Comparison of ENCODE assay signal across 25 mouse cellular contexts in the genomic region with DNA sequence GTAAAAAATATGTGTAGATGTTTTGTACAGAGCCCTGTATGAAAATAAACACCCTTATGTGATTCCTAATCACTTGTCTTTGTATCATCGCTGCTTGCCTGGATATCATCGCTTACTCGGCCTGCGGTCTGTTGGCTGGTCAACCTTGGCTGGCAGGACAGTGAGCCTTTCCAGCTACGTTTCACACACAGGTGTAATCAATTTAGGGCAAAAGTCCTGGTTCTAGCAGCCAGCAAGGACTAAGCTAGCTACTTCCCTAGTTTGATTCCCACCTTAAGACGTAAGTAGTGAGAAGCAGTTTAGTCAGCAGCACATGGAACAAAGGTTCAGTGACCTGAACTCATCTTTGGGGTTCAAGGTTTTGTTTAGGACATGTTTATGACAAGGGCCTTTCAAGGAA. TPM values are rescaled to one million over a fixed set of nuclear protein-coding genes. Genes with fewer than 3 reads are reported as not detected.
DNase-seq lines count a peak whose midpoint lies in the region; ATAC-seq and TF ChIP-seq lines count a peak whose summit lies in the region.
"Had no signal": no experiment of that assay in that cellular context is flagged by ENCODE, and none has a peak within 500 bp of the region (broad histone marks: within the 10 kb centered on the region; RNA-seq: fewer than 3 reads in every experiment).

No protein-coding gene starts in this region.

- peaks cover 91% of the 10 kb centered on the region for H3K36me3 ChIP-seq in intestine, postnatal 0 days (ENCODE audit: control insufficient read depth, insufficient read depth)
- H3K36me3 ChIP-seq in intestine, embryonic 16.5 days (ENCODE audit: control insufficient read depth, insufficient read depth, low read length) = peaks cover 42% of the 10 kb centered on the region
- H3K36me3 ChIP-seq in liver, adult 2 months (ENCODE audit: control insufficient read depth, insufficient read depth, low read length) = peaks cover 18% of the 10 kb centered on the region
- peaks cover 99% of the 10 kb centered on the region for H3K36me3 ChIP-seq in liver, embryonic 12.5 days
- peaks cover 0 to 14% of the 10 kb centered on the region in 2 experiments; a peak in 2 of 4 replicates for H3K36me3 ChIP-seq in MEL (ENCODE audit: control insufficient read depth in 1 of 2, insufficient read depth in 2 of 2, low read length in 2 of 2)

- TF ChIP-seq CTCF in intestine, postnatal 0 days (IDR thresholded peaks at IDR 0.05; ENCODE audit: low read depth) = no peak
- no peak for TF ChIP-seq CTCF in liver, adult 2 months (IDR thresholded peaks at IDR 0.05; ENCODE audit: low read depth, low read length)
- no peak for TF ChIP-seq CTCF in MEL (IDR thresholded peaks at IDR 0.05 in 2 of 3, conservative IDR thresholded peaks at IDR 0.05 in 1 of 3; ENCODE audit: control insufficient read depth in 1 of 3, insufficient read depth in 1 of 3, low read depth in 2 of 3, low read length in 3 of 3, poor library complexity in 1 of 3, severe bottlenecking in 1 of 3)

- no peaks in the 10 kb centered on the region for H3K27me3 ChIP-seq in intestine, postnatal 0 days (replicated peaks; ENCODE audit: control insufficient read depth, insufficient read depth, low read length)
- H3K27me3 ChIP-seq in intestine, embryonic 16.5 days (replicated peaks; ENCODE audit: control insufficient read depth, insufficient read depth, low read length) = no peaks in the 10 kb centered on the region
- H3K27me3 ChIP-seq in liver, adult 2 months (ENCODE audit: control insufficient read depth, insufficient read depth, low read length) = no peaks in the 10 kb centered on the region
- H3K27me3 ChIP-seq in liver, embryonic 12.5 days (replicated peaks) = no peaks in the 10 kb centered on the region
- H3K27me3 ChIP-seq in MEL (ENCODE audit: control insufficient read depth in 1 of 2, insufficient read depth in 2 of 2, low read length in 2 of 2) = no peaks in the 10 kb centered on the region
- H3K27me3 ChIP-seq: CH12.LX, Patski had no signal

- H3K27ac ChIP-seq in intestine, postnatal 0 days (ENCODE audit: low read depth, low read length) = 0 out of 2 replicates have a peak overlapping the region, but pooled peaks have one; percentile 4
- no peak overlapping the region for H3K27ac ChIP-seq in intestine, embryonic 16.5 days (ENCODE audit: low read length)
- no peak overlapping the region for H3K27ac ChIP-seq in liver, adult 2 months (replicated peaks; ENCODE audit: insufficient read depth, low read depth, low read length)
- H3K27ac ChIP-seq in liver, embryonic 12.5 days = no peak overlapping the region
- no peak overlapping the region for H3K27ac ChIP-seq in MEL (ENCODE audit: control insufficient read depth, low read depth, low read length)

- WGBS in intestine, postnatal 0 days = 77% methylated on average over 6 of the region's 6 CpGs
- 89% methylated on average over 6 of the region's 6 CpGs for WGBS in intestine, embryonic 16.5 days
- 27% methylated on average over 6 of the region's 6 CpGs for WGBS in liver, adult 2 months
- WGBS in liver, embryonic 12.5 days (ENCODE audit: insufficient replicate concordance) = 89% methylated on average over 6 of the region's 6 CpGs

- TF ChIP-seq RAD21 in MEL (IDR thresholded peaks at IDR 0.05; ENCODE audit: low read depth, low read length) = no peak

- no peaks in the 10 kb centered on the region for H3K9me3 ChIP-seq in intestine, postnatal 0 days (ENCODE audit: control insufficient read depth)
- no peaks in the 10 kb centered on the region for H3K9me3 ChIP-seq in intestine, embryonic 16.5 days (ENCODE audit: control insufficient read depth, low read length)
- no peaks in the 10 kb centered on the region for H3K9me3 ChIP-seq in liver, embryonic 12.5 days (replicated peaks)
- no peaks in the 10 kb centered on the region for H3K9me3 ChIP-seq in MEL (replicated peaks; ENCODE audit: insufficient read depth, low read length)
- H3K9me3 ChIP-seq: G1E had no signal

- H3K4me3 ChIP-seq in intestine, postnatal 0 days (ENCODE audit: low read depth, low read length) = no peak overlapping the region
- H3K4me3 ChIP-seq in intestine, embryonic 16.5 days (ENCODE audit: low read length) = no peak overlapping the region
- no peak overlapping the region for H3K4me3 ChIP-seq in liver, adult 2 months (ENCODE audit: insufficient read depth, low read depth, low read length)
- H3K4me3 ChIP-seq in liver, embryonic 12.5 days = no peak overlapping the region
- H3K4me3 ChIP-seq in MEL (ENCODE audit: control insufficient read depth in 1 of 2, insufficient read depth in 1 of 2, low read depth in 2 of 2, low read length in 2 of 2) = no peak overlapping the region

- no peak for ATAC-seq in intestine, postnatal 0 days
- no peak for ATAC-seq in intestine, embryonic 16.5 days
- no peak for ATAC-seq in liver, embryonic 12.5 days
- ATAC-seq in erythroblast, adult 5-6 weeks (replicated peaks; ENCODE audit: low FRiP score, poor library complexity, severe bottlenecking) = no peak
- ATAC-seq: activated CD4-positive, CD25-positive, alpha-beta regulatory T cell, adult 4 months; CD4-positive, CD25-positive, alpha-beta regulatory T cell, adult 4 months; Patski had no signal

- no peaks in the 10 kb centered on the region for H3K79me2 ChIP-seq in liver, adult 2 months (ENCODE audit: control insufficient read depth, insufficient read depth, low read length)
- no peaks in the 10 kb centered on the region for H3K79me2 ChIP-seq in MEL (ENCODE audit: control insufficient read depth, insufficient read depth, low read length, poor library complexity)

- no peak for TF ChIP-seq POLR2A in liver, adult 2 months (IDR thresholded peaks at IDR 0.05; ENCODE audit: extremely low read depth, insufficient read depth, low read length)
- no peak; a peak in 1 of 4 replicates for TF ChIP-seq POLR2A in MEL (IDR thresholded peaks at IDR 0.05; ENCODE audit: control insufficient read depth in 1 of 2, insufficient read depth in 1 of 2, low read depth in 1 of 2, low read length in 2 of 2, poor library complexity in 1 of 2)

- no peaks in the 10 kb centered on the region for H3K4me1 ChIP-seq in intestine, postnatal 0 days (replicated peaks; ENCODE audit: control insufficient read depth, insufficient read depth, low read length)
- H3K4me1 ChIP-seq in intestine, embryonic 16.5 days (ENCODE audit: control insufficient read depth, insufficient read depth, low read length) = no peaks in the 10 kb centered on the region
- peaks cover 8% of the 10 kb centered on the region; the same call in 1 of the 2 replicates for H3K4me1 ChIP-seq in liver, adult 2 months (ENCODE audit: control insufficient read depth, insufficient read depth, low read length)
- no peaks in the 10 kb centered on the region for H3K4me1 ChIP-seq in liver, embryonic 12.5 days
- H3K4me1 ChIP-seq in MEL (ENCODE audit: control insufficient read depth in 1 of 2, insufficient read depth in 2 of 2, low read length in 2 of 2) = no peaks in the 10 kb centered on the region

- H3K9ac ChIP-seq in intestine, postnatal 0 days (ENCODE audit: low read depth, low read length) = no peak overlapping the region
- H3K9ac ChIP-seq in intestine, embryonic 16.5 days (ENCODE audit: low read depth, low read length) = no peak overlapping the region
- H3K9ac ChIP-seq in liver, adult 2 months (ENCODE audit: low read depth, low read length) = no peak overlapping the region
- no peak overlapping the region for H3K9ac ChIP-seq in liver, embryonic 12.5 days
- H3K9ac ChIP-seq in MEL (ENCODE audit: control insufficient read depth, low read depth, low read length, poor library complexity, severe bottlenecking) = no peak overlapping the region

- TF ChIP-seq EP300 in MEL (IDR thresholded peaks at IDR 0.05; ENCODE audit: low read depth in 1 of 2, low read length in 2 of 2) = no peak

- DNase-seq in liver, adult 2 months (ENCODE audit: extremely low read depth, low read depth, low spot score) = peak; percentile 77
- no peak for DNase-seq in MEL (ENCODE audit: low read depth, low spot score)
- peak; percentile 21 for DNase-seq in adipocyte (ENCODE audit: low spot score)
- no peak for DNase-seq in MN1 (ENCODE audit: low spot score)
- DNase-seq: adrenal gland, adult 2 months; adrenal gland, adult 8-10 months; adrenal gland, postnatal 10 days; adrenal gland, postnatal 14 days; adrenal gland, postnatal 25 days; adrenal gland, postnatal 36 days; B cell, adult 2 months; cerebellum, adult 11 months; cerebellum, adult 11-12 months; cerebellum, adult 18-20 months; cerebellum, adult 2 months; cerebellum, adult 8-10 months had no signal

- H3K4me2 ChIP-seq in intestine, postnatal 0 days (replicated peaks; ENCODE audit: low read depth) = no peak overlapping the region
- no peak overlapping the region for H3K4me2 ChIP-seq in intestine, embryonic 16.5 days (ENCODE audit: low read depth, low read length)
- H3K4me2 ChIP-seq in liver, embryonic 12.5 days = no peak overlapping the region

RNA-seq across cellular contexts. Expression of gene Rbck1, which starts 18.5 kb away (rescaled TPM):
- polyA plus RNA-seq in intestine, postnatal 0 days (2015; fragmentation: Nextera tagmentation; extraction: Ambion mirVana) = 44.9 and 50.3 TPM in 2 replicates
- 82.5 and 83.2 TPM in 2 replicates for polyA plus RNA-seq in intestine, embryonic 16.5 days (2015; fragmentation: Nextera tagmentation; extraction: Ambion mirVana)
- 43.4 and 47.7 TPM in 2 replicates for total RNA-seq in liver, adult 2 months (2014; rRNA removed)
- 92.8 and 107 TPM in 2 replicates for polyA plus RNA-seq in liver, adult 2 months (2012; rRNA removed)
- polyA plus RNA-seq in liver, embryonic 12.5 days (2016; fragmentation: Nextera tagmentation; extraction: Ambion mirVana) = 67.4 and 69.6 TPM in 2 replicates
- total RNA-seq in MEL (2012; rRNA removed) = 84.9 and 90.9 TPM in 2 replicates
- 100 to 1,000 TPM in 1 of 2 experiments, 10 to 100 TPM in 1; 92.1 to 162 TPM for polyA plus RNA-seq in MEL (2012; ENCODE audit: insufficient read depth in 1 of 2, insufficient read length in 2 of 2, low read depth in 1 of 2, low replicate concordance in 2 of 2, missing spikeins in 1 of 2)
- total RNA-seq in erythroblast, adult 5-6 weeks (2015; ENCODE audit: low replicate concordance) = 28.2 TPM in 2 replicates
- total RNA-seq in erythroblast, adult 5-6 weeks (2017; ENCODE audit: low replicate concordance) = 16.6 and 25.1 TPM in 2 replicates

RNA-seq across cellular contexts. Expression of gene Tbc1d20, which starts 20.3 kb away (rescaled TPM):
- 35.2 and 40.3 TPM in 2 replicates for polyA plus RNA-seq in intestine, postnatal 0 days (2015; fragmentation: Nextera tagmentation; extraction: Ambion mirVana)
- 35.8 and 37.7 TPM in 2 replicates for polyA plus RNA-seq in intestine, embryonic 16.5 days (2015; fragmentation: Nextera tagmentation; extraction: Ambion mirVana)
- total RNA-seq in liver, adult 2 months (2014; rRNA removed) = 13.0 and 15.9 TPM in 2 replicates
- polyA plus RNA-seq in liver, adult 2 months (2012; rRNA removed) = 23.6 and 25.1 TPM in 2 replicates
- polyA plus RNA-seq in liver, embryonic 12.5 days (2016; fragmentation: Nextera tagmentation; extraction: Ambion mirVana) = 17.9 and 18.4 TPM in 2 replicates
- total RNA-seq in MEL (2012; rRNA removed) = 19.2 and 19.6 TPM in 2 replicates
- 10 to 100 TPM in 1 of 2 experiments, not detected in 1; 31.4 TPM for polyA plus RNA-seq in MEL (2012; ENCODE audit: insufficient read depth in 1 of 2, insufficient read length in 2 of 2, low read depth in 1 of 2, low replicate concordance in 2 of 2, missing spikeins in 1 of 2)
- 9.6 and 17.9 TPM in 2 replicates for total RNA-seq in erythroblast, adult 5-6 weeks (2015; ENCODE audit: low replicate concordance)
- total RNA-seq in erythroblast, adult 5-6 weeks (2017; ENCODE audit: low replicate concordance) = 5.6 and 9.9 TPM in 2 replicates

RNA-seq across cellular contexts. Expression of gene Trib3, which starts 29.9 kb away (rescaled TPM):
- 2.5 and 2.9 TPM in 2 replicates for polyA plus RNA-seq in intestine, postnatal 0 days (2015; fragmentation: Nextera tagmentation; extraction: Ambion mirVana)
- 4.4 and 7.1 TPM in 2 replicates for polyA plus RNA-seq in intestine, embryonic 16.5 days (2015; fragmentation: Nextera tagmentation; extraction: Ambion mirVana)
- total RNA-seq in liver, adult 2 months (2014; rRNA removed) = 14.7 and 16.2 TPM in 2 replicates
- polyA plus RNA-seq in liver, adult 2 months (2012; rRNA removed) = 4.9 and 5.4 TPM in 2 replicates
- 6.1 and 7.2 TPM in 2 replicates for polyA plus RNA-seq in liver, embryonic 12.5 days (2016; fragmentation: Nextera tagmentation; extraction: Ambion mirVana)
- total RNA-seq in MEL (2012; rRNA removed) = 6.1 and 62.9 TPM in 2 replicates
- polyA plus RNA-seq in MEL (2012; ENCODE audit: insufficient read depth in 1 of 2, insufficient read length in 2 of 2, low read depth in 1 of 2, low replicate concordance in 2 of 2, missing spikeins in 1 of 2) = 10 to 100 TPM in 1 of 2 experiments, not detected in 1; 34.9 TPM
- 1.0 TPM in 1 of 2 replicates, not detected in the other for total RNA-seq in erythroblast, adult 5-6 weeks (2015; ENCODE audit: low replicate concordance)
- 0.26 and 0.98 TPM in 2 replicates for total RNA-seq in erythroblast, adult 5-6 weeks (2017; ENCODE audit: low replicate concordance)

Comparison
In these comparisons a context has a peak if more than half of its experiments do, and no peak if none do; other contexts are left out.
1. DNase-seq: peak in liver, adult 2 months (single experiment) and adipocyte (single experiment); none in MEL (single experiment) and MN1 (single experiment).